12 mouse cellular contexts compared by ENCODE assay signal in genomic region chr5:25773921-25774790, GRCm38 (mm10). TPM values are rescaled to one million over a fixed set of nuclear protein-coding genes. Genes with fewer than 3 reads are reported as not detected.
A peak's percentile ranks its signal among the peaks of the same experiment; 100 is the strongest.
DNase-seq lines count a peak whose midpoint lies in the region; ATAC-seq and TF ChIP-seq lines count a peak whose summit lies in the region.
"Had no signal": no experiment of that assay in that cellular context is flagged by ENCODE, and none has a peak within 500 bp of the region (broad histone marks: within the 10 kb centered on the region; RNA-seq: fewer than 3 reads in every experiment).

No protein-coding gene starts in this region.

- H3K4me2 ChIP-seq in midbrain, postnatal 0 days (ENCODE audit: low read depth, low read length, poor library complexity, severe bottlenecking): no peak overlapping the region
- no peak overlapping the region for H3K4me2 ChIP-seq in midbrain, embryonic 16.5 days (ENCODE audit: low read length)
- H3K4me2 ChIP-seq: hindbrain, embryonic 15.5 days; lung, embryonic 14.5 days had no signal

- H3K9me3 ChIP-seq in midbrain, postnatal 0 days (ENCODE audit: low read length): no peaks in the 10 kb centered on the region
- 0 out of 2 replicates have a peak, but pooled peaks cover 3% of the 10 kb centered on the region for H3K9me3 ChIP-seq in midbrain, embryonic 16.5 days (replicated peaks; ENCODE audit: control insufficient read depth, low read length, poor library complexity, severe bottlenecking)
- H3K9me3 ChIP-seq: hindbrain, embryonic 15.5 days had no signal

- 0 out of 2 replicates have a peak, but pooled peaks cover 4% of the 10 kb centered on the region for H3K36me3 ChIP-seq in midbrain, postnatal 0 days (ENCODE audit: insufficient read depth, low read length)
- no peaks in the 10 kb centered on the region for H3K36me3 ChIP-seq in midbrain, embryonic 16.5 days (ENCODE audit: control insufficient read depth, insufficient read depth, low read length)
- H3K36me3 ChIP-seq: hindbrain, embryonic 15.5 days had no signal

- ATAC-seq in midbrain, postnatal 0 days (ENCODE audit: low FRiP score): no peak
- ATAC-seq in midbrain, embryonic 16.5 days: no peak

- TF ChIP-seq CTCF in gastrocnemius, adult 2 months (IDR thresholded peaks at IDR 0.05): no peak
- no peak for TF ChIP-seq CTCF in midbrain, postnatal 0 days (IDR thresholded peaks at IDR 0.05)

- no peaks in the 10 kb centered on the region for H3K27me3 ChIP-seq in midbrain, postnatal 0 days (ENCODE audit: insufficient read depth, low read length)
- no peaks in the 10 kb centered on the region for H3K27me3 ChIP-seq in midbrain, embryonic 16.5 days (ENCODE audit: control insufficient read depth, insufficient read depth, low read depth, low read length)
- H3K27me3 ChIP-seq: hindbrain, embryonic 15.5 days had no signal

- H3K4me1 ChIP-seq in midbrain, postnatal 0 days (ENCODE audit: insufficient read depth, low read length): no peaks in the 10 kb centered on the region
- H3K4me1 ChIP-seq in midbrain, embryonic 16.5 days (ENCODE audit: control insufficient read depth, insufficient read depth, low read length): peaks cover 2% of the 10 kb centered on the region; the same call in 1 of the 2 replicates
- H3K4me1 ChIP-seq: hindbrain, embryonic 15.5 days had no signal

- 0 out of 2 replicates have a peak overlapping the region, but pooled peaks have one; percentile 13 for H3K4me3 ChIP-seq in gastrocnemius, adult 2 months
- H3K4me3 ChIP-seq in midbrain, postnatal 0 days (ENCODE audit: low read depth, low read length): no peak overlapping the region
- no peak overlapping the region for H3K4me3 ChIP-seq in midbrain, embryonic 16.5 days (ENCODE audit: low read depth, low read length)
- H3K4me3 ChIP-seq: hindbrain, embryonic 15.5 days had no signal

- no peak for DNase-seq in gastrocnemius, adult 2 months
- no peak for DNase-seq in gastrocnemius, postnatal 10 days
- DNase-seq in midbrain, postnatal 0 days (ENCODE audit: low spot score): no peak
- DNase-seq in layer of hippocampus, postnatal 25 days (ENCODE audit: extremely low spot score in 1 of 2, low spot score in 1 of 2): peak; percentile 4 to 8
- DNase-seq in right cerebral cortex, postnatal 4 days: peak; percentile 40
- DNase-seq in urinary bladder, postnatal 10 days (ENCODE audit: low spot score): no peak
- DNase-seq in c-Kit-positive CD71-positive TER-119-positive erythroid progenitor cells, embryonic 14.5 days (ENCODE audit: low spot score): no peak
- DNase-seq: cerebellum, postnatal 14 days; lung, embryonic 14.5 days; midbrain, embryonic 14.5 days had no signal

- no peak overlapping the region for H3K9ac ChIP-seq in midbrain, postnatal 0 days (replicated peaks; ENCODE audit: low read length, poor library complexity, severe bottlenecking)
- no peak overlapping the region for H3K9ac ChIP-seq in midbrain, embryonic 16.5 days (ENCODE audit: low read depth, low read length)
- H3K9ac ChIP-seq: hindbrain, embryonic 15.5 days; lung, embryonic 14.5 days had no signal

- H3K27ac ChIP-seq in gastrocnemius, adult 2 months: peak overlapping the region; percentile 24; the same call in 1 of the 2 replicates
- H3K27ac ChIP-seq in midbrain, postnatal 0 days (ENCODE audit: low read depth, low read length): peak overlapping the region; percentile 32; the same call in 1 of the 2 replicates
- no peak overlapping the region; the same call in 1 of the 2 replicates for H3K27ac ChIP-seq in midbrain, embryonic 16.5 days (ENCODE audit: low read length)
- H3K27ac ChIP-seq: hindbrain, embryonic 15.5 days had no signal

- intact Hi-C loops in gastrocnemius, adult 2 months (cut with DNase I): no loop called here

- 75% methylated on average over 13 of the region's 13 CpGs for WGBS in midbrain, postnatal 0 days
- whole genome bisulfite sequencing in midbrain, embryonic 16.5 days: 74% methylated on average over 13 of the region's 13 CpGs

RNA-seq across cellular contexts. Expression of gene Actr3b, which starts 14.4 kb away (rescaled TPM):
- 10 to 100 TPM in 1 of 2 experiments, 1 to 10 TPM in 1; 5.1 to 21.3 TPM for total RNA-seq in gastrocnemius, adult 2 months (2021)
- 1 to 10 TPM in 1 of 2 experiments, under 1 TPM in 1; 0.93 to 1.5 TPM for total RNA-seq in gastrocnemius, postnatal 10 days (2021)
- 17.4 and 21.1 TPM in 2 replicates for total RNA-seq in midbrain, postnatal 0 days (2014; rRNA removed)
- 57.5 and 61.1 TPM in 2 replicates for polyA plus RNA-seq in midbrain, postnatal 0 days (2015; fragmentation: Nextera tagmentation; extraction: Ambion mirVana)
- 37.9 and 44.5 TPM in 2 replicates for polyA plus RNA-seq in midbrain, embryonic 16.5 days (2015; fragmentation: Nextera tagmentation; extraction: Ambion mirVana)
- 100 to 1,000 TPM; 145 to 156 TPM for total RNA-seq in layer of hippocampus, postnatal 25 days (2021)

Comparison
In these comparisons a context has a peak if more than half of its experiments do, and no peak if none do; other contexts are left out.
1. DNase-seq: peak in layer of hippocampus, postnatal 25 days (2 of 2) and right cerebral cortex, postnatal 4 days (single experiment); none in gastrocnemius, adult 2 months (single experiment), gastrocnemius, postnatal 10 days (single experiment), midbrain, postnatal 0 days (single experiment), urinary bladder, postnatal 10 days (single experiment) and c-Kit-positive CD71-positive TER-119-positive erythroid progenitor cells, embryonic 14.5 days (single experiment).